Mouse (Mus musculus) forebrain, embryonic 13.5 days (tissue): ENCODE measurements around the gene Calml3. TPM values are rescaled to one million over a fixed set of nuclear protein-coding genes. Genes with fewer than 3 reads are reported as not detected.
"Not testable (repeated sequence)": the region's sequence is repeated elsewhere in the genome, so short reads cannot be mapped to it uniquely, and the experiment has no call there.

ENCODE experiments used
- ATAC-seq: fragments of 200-750 bp; cut with Nextera tagmentation; 2 replicates; pipeline ENCODE4 v1.8.0; 2017
- H3K27ac ChIP-seq: fragments of 300-500 bp; sonication (generic); 2 replicates; pipeline ENCODE4 v1.5.1; 2015; ENCODE audit warnings: inconsistent platforms, mild to moderate bottlenecking, moderate library complexity
- H3K27me3 ChIP-seq: fragments of 300-500 bp; sonication (generic); 2 replicates; pipeline ENCODE4 v1.6.1; 2015; ENCODE audit warnings: mild to moderate bottlenecking, inconsistent platforms
- H3K36me3 ChIP-seq: fragments of 300-500 bp; sonication (generic); 2 replicates; pipeline ENCODE4 v1.6.1; 2015; ENCODE audit warnings: mild to moderate bottlenecking, inconsistent platforms; ENCODE audit not compliant: poor library complexity, severe bottlenecking
- H3K4me1 ChIP-seq: fragments of 300-500 bp; sonication (generic); 2 replicates; pipeline ENCODE4 v1.6.1; 2015; ENCODE audit warnings: inconsistent platforms
- H3K4me2 ChIP-seq: fragments of 300-500 bp; sonication (generic); 2 replicates; pipeline ENCODE4 v1.6.1; 2015; ENCODE audit warnings: inconsistent platforms, mild to moderate bottlenecking, moderate library complexity
- H3K4me3 ChIP-seq: fragments of 300-500 bp; sonication (generic); 2 replicates; pipeline ENCODE4 v1.5.1; 2015; ENCODE audit warnings: mild to moderate bottlenecking, inconsistent platforms
- H3K9ac ChIP-seq: fragments of 300-500 bp; sonication (generic); 2 replicates; pipeline ENCODE4 v1.6.1; 2015; ENCODE audit warnings: mild to moderate bottlenecking, inconsistent platforms
- H3K9me3 ChIP-seq: fragments of 300-500 bp; sonication (generic); replicated peaks from 2 replicates; pipeline ENCODE4 v1.6.1; 2016; ENCODE audit warnings: inconsistent platforms
- WGBS: fragments of 180-500 bp; shearing (Covaris S2); methylation state at CpG from one replicate; pipeline ENCODE4 v1.1.7; 2015; 5-methylcytosine and 5-hydroxymethylcytosine counted together
- polyA plus RNA-seq: library from polyadenylated mRNA; unstranded; fragments of >200 nt; fragmentation: Nextera tagmentation; extraction: Ambion mirVana; gene quantifications from 2 replicates; pipeline ENCODE4 v1.2.1, GENCODE M21; 2015

Calml3 gene
- not detected in 2 replicates for polyA plus RNA-seq

DNA sequence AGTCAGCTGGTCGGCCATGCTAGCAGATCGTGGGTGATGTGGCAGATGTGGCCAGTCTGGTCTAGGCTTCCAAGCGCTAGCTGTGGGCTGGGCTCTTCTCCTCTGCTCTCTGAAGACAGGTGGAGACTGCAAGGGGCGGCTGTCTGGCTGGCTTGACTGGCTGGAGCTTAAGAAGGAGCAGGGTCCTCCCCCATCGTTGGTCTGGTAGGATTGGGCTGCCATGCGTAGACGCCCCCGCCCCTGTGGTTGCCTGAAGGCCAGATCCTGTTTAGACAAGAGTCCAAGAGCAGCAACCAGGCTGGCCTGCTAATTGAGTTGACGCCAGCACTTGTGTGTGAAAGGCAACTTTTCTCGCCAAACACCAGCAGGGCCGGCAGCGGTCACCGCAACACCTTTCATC, at the start of gene Calml3:
TSS of gene Calml3 (minus strand) at position 131 of the 400 bp plus-strand sequence.
- no peak within 1 kb of the TSS for H3K4me2 ChIP-seq
- no peaks in the 10 kb centered on the region for H3K9me3 ChIP-seq
- no peaks in the 10 kb centered on the region for H3K4me1 ChIP-seq
- H3K9ac ChIP-seq, result no peak within 1 kb of the TSS
- no peak for ATAC-seq
- no peak within 1 kb of the TSS for H3K4me3 ChIP-seq
- H3K36me3 ChIP-seq, result no peaks in the 10 kb centered on the region
- no peaks in the 10 kb centered on the region for H3K27me3 ChIP-seq
- WGBS, result 90% methylated on average over 13 of the region's 13 CpGs
- no peak within 1 kb of the TSS for H3K27ac ChIP-seq

- Histone ChIP-seq H3K27me3 (no peaks in the 10 kb centered on the region), H3K36me3 (no peaks in the 10 kb centered on the region), H3K4me1 (no peaks in the 10 kb centered on the region), H3K27ac (no peak overlapping the region), H3K9me3 (no peaks in the 10 kb centered on the region), H3K4me3 (no peak overlapping the region), H3K4me2 (no peak overlapping the region), H3K9ac (no peak overlapping the region)
- WGBS, result 88% methylated on average over 1 of the region's 1 CpGs
- ATAC-seq, result no peak
Measured at GRCm38 (mm10) chr13:3850330-3850729, 46.2 kb upstream of the Calml3 start.

- H3K27me3 ChIP-seq, ATAC-seq, H3K9ac ChIP-seq, H3K4me1 ChIP-seq, H3K4me3 ChIP-seq, H3K27ac ChIP-seq, H3K36me3 ChIP-seq, H3K9me3 ChIP-seq, H3K4me2 ChIP-seq: not testable (repeated sequence)
Measured at GRCm38 (mm10) chr13:3840662-3841061, 36.5 kb upstream of the Calml3 start.

DNA sequence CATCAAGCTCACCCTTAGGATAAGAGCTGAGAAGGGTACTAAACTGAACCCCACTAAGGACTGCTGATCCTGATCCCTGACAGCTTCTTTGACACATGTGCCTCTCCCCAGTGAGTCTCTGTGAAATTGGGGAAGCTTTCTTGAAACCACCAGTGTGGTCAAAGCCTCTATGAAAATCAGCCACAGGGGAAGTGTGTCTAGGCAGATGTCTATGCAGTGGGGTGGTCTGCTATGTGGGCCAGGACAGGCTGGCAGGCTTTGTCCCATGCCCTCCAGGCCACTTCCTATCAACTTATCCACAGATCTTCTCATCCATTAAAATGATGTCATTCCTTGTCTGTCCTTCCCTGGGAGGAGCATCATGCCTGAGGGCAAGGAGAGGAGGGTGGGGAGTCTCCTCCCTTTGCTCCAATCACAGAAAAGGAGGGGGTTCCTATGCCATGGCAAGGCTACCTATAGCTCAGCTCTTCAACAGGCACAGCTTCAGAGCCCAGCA, 33.2 kb upstream of the Calml3 start, which contains the start of gene Calm4:
TSS of gene Calm4 (plus strand) at position 446 of the 496 bp plus-strand sequence.
- not testable (repeated sequence) for H3K9ac ChIP-seq, H3K4me1 ChIP-seq, H3K27ac ChIP-seq, H3K4me3 ChIP-seq, H3K36me3 ChIP-seq, H3K9me3 ChIP-seq, ATAC-seq, H3K27me3 ChIP-seq, H3K4me2 ChIP-seq

DNA sequence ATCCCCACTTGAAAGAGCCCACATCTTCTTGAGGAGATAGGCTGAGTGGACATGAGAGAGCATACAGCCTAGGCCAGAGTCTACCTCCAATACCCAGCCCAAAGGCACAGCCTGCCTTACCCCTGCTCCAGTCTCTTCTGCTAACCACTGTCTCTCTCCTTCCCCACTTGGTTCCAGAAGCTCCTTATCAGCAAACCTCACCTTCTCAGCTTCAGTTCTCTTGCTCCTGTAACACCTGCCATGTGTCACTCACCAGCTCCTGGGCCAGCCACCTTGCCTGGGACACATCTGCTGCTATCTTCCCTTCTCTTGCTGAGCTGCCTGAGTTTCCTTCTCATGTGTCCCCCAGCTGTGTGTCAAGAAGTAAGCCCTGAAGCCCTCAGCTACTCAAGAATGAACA, 29.5 kb upstream of the Calml3 start:
- not testable (repeated sequence) for ATAC-seq, H3K27ac ChIP-seq, H3K9ac ChIP-seq, H3K4me3 ChIP-seq, H3K4me2 ChIP-seq, H3K27me3 ChIP-seq, H3K36me3 ChIP-seq, H3K4me1 ChIP-seq, H3K9me3 ChIP-seq

DNA sequence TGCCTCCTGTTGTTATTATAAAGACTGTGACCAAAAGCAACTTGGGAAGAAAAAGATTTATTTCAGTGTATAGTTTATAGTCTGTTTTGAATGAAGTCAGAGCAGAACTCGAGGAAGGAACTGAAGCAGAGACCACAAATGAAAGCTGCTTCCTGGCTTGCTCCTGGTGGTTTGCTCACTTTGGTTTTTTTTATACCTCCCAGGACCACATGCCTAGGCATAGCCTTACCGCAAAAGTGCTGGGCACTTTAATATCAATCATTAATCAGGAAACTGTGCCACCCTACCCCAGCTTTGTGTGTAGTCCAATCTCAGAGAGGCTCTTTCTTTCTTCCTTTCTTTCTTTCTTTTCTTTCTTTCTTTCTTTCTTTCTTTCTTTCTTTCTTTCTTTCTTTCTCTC, 28.3 kb upstream of the Calml3 start:
- Histone ChIP-seq H3K4me2 (no peak overlapping the region), H3K36me3 (no peaks in the 10 kb centered on the region), H3K9me3 (no peaks in the 10 kb centered on the region), H3K27me3 (no peaks in the 10 kb centered on the region), H3K9ac (no peak overlapping the region), H3K4me3 (no peak overlapping the region), H3K4me1 (no peaks in the 10 kb centered on the region), H3K27ac (no peak overlapping the region)
- ATAC-seq, result no peak
- WGBS, result 75% methylated on average over 2 of the region's 2 CpGs

DNA sequence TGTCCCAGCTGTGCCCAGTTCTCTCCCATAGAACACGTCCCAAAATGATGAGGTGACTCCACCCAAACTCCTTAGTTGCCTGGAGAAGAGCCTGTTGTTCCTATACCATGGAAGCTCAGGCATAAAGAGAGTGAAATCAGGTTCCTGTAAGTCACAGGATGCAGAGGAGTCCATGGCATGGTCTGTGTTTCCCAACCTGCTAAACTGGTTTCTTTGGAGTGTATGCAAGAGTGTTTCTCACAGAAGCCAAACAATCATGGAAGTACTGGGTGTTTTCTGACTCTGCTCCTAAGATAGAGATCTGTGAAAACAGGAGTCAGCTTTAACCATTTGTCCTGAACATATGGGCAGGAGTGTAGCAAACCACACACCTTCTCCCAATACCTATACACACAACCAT, 27.9 kb upstream of the Calml3 start:
- Histone ChIP-seq H3K9ac (no peak overlapping the region), H3K27ac (no peak overlapping the region)
- 69% methylated on average over 1 of the region's 1 CpGs for WGBS

DNA sequence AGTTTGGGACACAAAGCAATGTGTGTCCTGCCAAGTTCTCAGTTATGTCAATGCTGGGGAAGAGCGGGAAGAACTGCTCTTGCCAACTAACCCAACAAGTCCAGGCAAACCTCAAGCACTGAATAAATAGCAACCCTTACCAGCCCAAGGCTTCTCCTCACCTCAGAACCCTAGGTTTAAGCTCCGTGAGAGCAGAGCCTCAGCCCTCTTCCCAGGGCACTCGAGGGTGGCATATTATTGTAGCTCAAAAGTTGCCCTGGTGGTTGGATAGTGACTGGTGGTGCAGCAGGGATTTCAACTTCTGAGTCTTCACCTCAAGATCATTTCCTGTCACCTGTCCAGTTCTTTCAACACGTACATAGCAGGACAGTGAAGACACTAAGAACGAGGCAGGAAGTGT, 27.4 kb upstream of the Calml3 start:
- WGBS, result 85% methylated on average over 5 of the region's 5 CpGs
- Histone ChIP-seq H3K9ac (no peak overlapping the region), H3K36me3 (no peaks in the 10 kb centered on the region), H3K27me3 (no peaks in the 10 kb centered on the region), H3K4me2 (no peak overlapping the region), H3K4me1 (no peaks in the 10 kb centered on the region), H3K4me3 (no peak overlapping the region), H3K27ac (no peak overlapping the region), H3K9me3 (no peaks in the 10 kb centered on the region)
- ATAC-seq, result no peak

More for the DNA sequence above, 27.9 kb upstream of the Calml3 start:
- Histone ChIP-seq H3K4me3 (no peak overlapping the region), H3K36me3 (no peaks in the 10 kb centered on the region), H3K4me1 (no peaks in the 10 kb centered on the region), H3K9me3 (no peaks in the 10 kb centered on the region), H3K27me3 (no peaks in the 10 kb centered on the region), H3K4me2 (no peak overlapping the region)
- ATAC-seq, result no peak

DNA sequence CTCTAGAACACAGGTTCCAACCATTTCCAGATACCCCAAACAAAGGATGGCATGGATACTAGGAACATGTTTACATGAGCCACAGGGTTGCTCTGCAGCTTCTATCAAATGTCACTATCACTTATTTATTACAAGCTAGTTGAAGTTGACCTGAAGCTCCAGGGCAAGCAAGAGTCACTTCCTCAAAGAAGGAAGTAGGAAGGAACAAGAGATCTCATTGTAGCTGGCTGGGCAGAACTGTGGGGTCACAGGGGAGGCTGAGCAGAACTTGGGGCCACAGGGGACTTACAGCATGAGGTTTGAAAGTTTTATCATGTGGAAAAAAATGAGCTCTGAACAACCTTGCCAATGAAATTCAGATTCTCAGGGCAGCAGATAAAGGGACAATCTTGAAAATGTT, 21.6 kb upstream of the Calml3 start:
- no peaks in the 10 kb centered on the region for H3K9me3 ChIP-seq
- no peak overlapping the region for H3K4me2 ChIP-seq
- no peaks in the 10 kb centered on the region for H3K27me3 ChIP-seq
- no peak overlapping the region for H3K4me3 ChIP-seq
- H3K4me1 ChIP-seq, result no peaks in the 10 kb centered on the region
- no peak overlapping the region for H3K27ac ChIP-seq
- H3K9ac ChIP-seq, result no peak overlapping the region
- no peaks in the 10 kb centered on the region for H3K36me3 ChIP-seq
- no peak for ATAC-seq

- H3K27ac ChIP-seq, result no peak overlapping the region
- no peaks in the 10 kb centered on the region for H3K9me3 ChIP-seq
- H3K4me1 ChIP-seq, result no peaks in the 10 kb centered on the region
- H3K4me3 ChIP-seq, result no peak overlapping the region
- H3K27me3 ChIP-seq, result no peaks in the 10 kb centered on the region
- no peak overlapping the region for H3K4me2 ChIP-seq
- H3K36me3 ChIP-seq, result no peaks in the 10 kb centered on the region
- ATAC-seq, result no peak
- 62% methylated on average over 4 of the region's 4 CpGs for whole genome bisulfite sequencing
- H3K9ac ChIP-seq, result no peak overlapping the region
Measured at GRCm38 (mm10) chr13:3822105-3822504, 18.0 kb upstream of the Calml3 start.

DNA sequence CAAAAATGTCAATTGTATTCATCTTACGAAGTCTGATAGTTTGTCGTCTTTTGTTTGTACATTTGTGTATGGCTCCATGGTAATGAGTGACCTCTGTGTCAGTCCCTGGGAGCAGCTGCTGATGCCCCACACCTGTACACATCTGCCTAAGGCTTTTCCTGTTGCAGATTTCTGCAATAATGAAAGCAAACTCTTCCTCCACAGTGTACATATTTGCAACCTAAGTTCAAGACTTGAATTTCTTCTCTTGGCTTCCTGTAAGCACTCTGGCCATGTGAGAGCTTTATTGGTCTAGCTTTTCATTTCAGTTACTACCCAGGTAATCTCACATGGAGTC, 14.6 kb upstream of the Calml3 start:
- Histone ChIP-seq H3K4me2 (no peak overlapping the region), H3K4me1 (no peaks in the 10 kb centered on the region), H3K27me3 (no peaks in the 10 kb centered on the region), H3K9ac (no peak overlapping the region), H3K27ac (no peak overlapping the region), H3K4me3 (no peak overlapping the region), H3K9me3 (no peaks in the 10 kb centered on the region), H3K36me3 (no peaks in the 10 kb centered on the region)
- ATAC-seq, result no peak
- 99% methylated on average over 2 of the region's 2 CpGs for WGBS

- H3K27ac ChIP-seq, result no peak overlapping the region
- no peaks in the 10 kb centered on the region for H3K27me3 ChIP-seq
- H3K9me3 ChIP-seq, result no peaks in the 10 kb centered on the region
- H3K4me2 ChIP-seq, result no peak overlapping the region
- 81% methylated on average over 5 of the region's 5 CpGs for WGBS
- H3K9ac ChIP-seq, result no peak overlapping the region
- no peak for ATAC-seq
- no peaks in the 10 kb centered on the region for H3K4me1 ChIP-seq
- H3K36me3 ChIP-seq, result no peaks in the 10 kb centered on the region
- H3K4me3 ChIP-seq, result no peak overlapping the region
Measured at GRCm38 (mm10) chr13:3818012-3818739, 14.1 kb upstream of the Calml3 start.

- ATAC-seq, result no peak
- WGBS, result 76% methylated on average over 7 of the region's 7 CpGs
- H3K4me3 ChIP-seq, result no peak overlapping the region
Measured at GRCm38 (mm10) chr13:3807131-3807827, 3.2 kb upstream of the Calml3 start.

More at GRCm38 (mm10) chr13:3807131-3807827, 3.2 kb upstream of the Calml3 start:
- Histone ChIP-seq H3K27me3 (no peaks in the 10 kb centered on the region), H3K27ac (no peak overlapping the region), H3K9ac (no peak overlapping the region), H3K36me3 (no peaks in the 10 kb centered on the region), H3K9me3 (no peaks in the 10 kb centered on the region), H3K4me1 (no peaks in the 10 kb centered on the region), H3K4me2 (no peak overlapping the region)
